Mouse (Mus musculus) cerebellum, adult 11 months (tissue): Measurements from ENCODE around the gene Hif1an.

Experiments
- DNase-seq: peaks from one replicate; pipeline ENCODE4 v3.0.0; 2022

Gene Hif1an

GRCm38 (mm10) chr19:44562652-44563206 lies at the start of gene Hif1an:
Gene Hif1an, plus strand, starts transcription at chr19:44562850.
- DNase-seq, result peak; percentile 94

GRCm38 (mm10) chr19:44513054-44513833 lies 49.4 kb upstream of the Hif1an start:
- no peak for DNase-seq

DNA sequence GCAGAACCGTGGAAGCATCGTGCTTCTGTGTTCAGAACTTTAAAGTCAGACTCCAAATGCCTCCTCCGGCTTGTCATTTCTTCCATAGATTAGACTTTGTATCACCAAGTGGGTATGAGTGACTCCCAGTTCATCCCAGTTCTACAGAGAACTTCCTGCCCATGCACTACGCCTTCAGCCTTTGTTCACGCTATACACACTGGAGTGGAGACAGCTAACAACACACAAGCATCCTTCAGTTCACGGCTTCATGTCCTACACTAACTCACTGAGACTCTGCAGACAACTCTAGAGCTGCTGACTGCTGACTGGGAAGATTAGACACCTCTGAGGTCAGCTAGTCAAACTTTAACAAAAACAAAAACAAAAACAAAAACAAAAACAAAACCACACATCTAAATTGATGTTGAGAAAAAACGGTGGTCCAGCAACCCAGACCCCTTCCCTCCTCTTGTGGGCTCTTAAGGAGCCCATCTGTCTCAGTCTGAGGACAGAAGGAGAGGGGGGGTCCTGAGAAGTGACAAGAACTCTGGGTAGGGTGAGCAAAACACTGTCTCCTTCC lies 48.6 kb upstream of the Hif1an start:
- DNase-seq, result no peak

- no peak for DNase-seq
Measured at GRCm38 (mm10) chr19:44514521-44515451, 47.9 kb upstream of the Hif1an start.

GRCm38 (mm10) chr19:44515769-44516168 lies 46.9 kb upstream of the Hif1an start:
- no peak for DNase-seq

GRCm38 (mm10) chr19:44517996-44518768 lies 44.5 kb upstream of the Hif1an start:
- DNase-seq, result no peak

DNA sequence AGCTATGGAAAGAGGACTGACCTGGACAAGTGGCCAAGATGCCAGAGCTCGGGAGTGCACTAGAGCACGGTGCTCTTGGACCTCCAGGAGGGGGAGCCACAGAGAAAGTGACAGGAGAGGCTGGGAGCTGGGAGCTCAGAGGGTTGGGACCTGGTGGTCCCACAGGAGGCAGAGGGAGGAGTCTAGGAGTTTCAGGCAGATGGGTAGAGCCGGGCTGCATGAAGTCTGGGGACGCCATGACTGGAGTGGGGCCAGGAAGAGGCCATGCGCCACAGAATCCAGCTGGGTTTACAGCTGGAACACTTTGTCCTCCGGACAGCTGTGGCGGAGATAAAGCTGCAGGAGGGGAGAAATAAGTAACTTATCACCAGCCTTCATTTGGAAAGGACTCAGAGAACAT lies 43.5 kb upstream of the Hif1an start:
- DNase-seq, result no peak

DNA sequence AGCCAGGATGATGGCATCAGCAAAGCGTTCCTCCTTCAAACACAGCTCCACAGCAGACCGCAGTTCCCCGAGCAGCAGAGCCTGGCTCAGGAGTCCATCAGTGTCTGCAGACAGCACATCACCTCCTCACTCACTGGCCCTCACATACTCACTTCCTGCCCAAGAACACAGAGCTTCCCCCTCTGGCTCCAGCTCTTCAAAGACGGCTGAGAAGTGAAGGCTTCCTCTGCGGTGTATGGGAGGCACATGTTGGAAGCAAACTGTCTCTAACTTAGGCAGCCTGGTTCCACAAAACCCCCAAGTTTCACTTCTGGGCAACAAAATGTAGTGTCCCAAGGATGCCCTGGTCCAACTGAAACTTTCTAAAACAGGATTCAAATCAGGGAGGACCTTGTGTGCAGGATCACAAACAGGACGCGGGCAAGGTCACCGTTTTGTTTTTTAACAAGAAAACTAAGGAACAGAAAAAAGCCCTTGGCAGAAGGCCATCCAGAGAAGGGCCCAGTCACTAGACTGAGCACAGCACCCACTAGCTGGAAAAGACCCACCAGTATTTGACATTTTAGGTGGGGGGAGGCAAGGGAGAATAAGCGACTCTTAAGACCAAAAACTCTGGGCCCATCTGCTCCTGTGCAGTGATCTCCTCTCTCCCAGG lies 37.0 kb upstream of the Hif1an start:
- no peak for DNase-seq

- DNase-seq, result no peak
Measured at GRCm38 (mm10) chr19:44530018-44530417, 32.6 kb upstream of the Hif1an start.

DNA sequence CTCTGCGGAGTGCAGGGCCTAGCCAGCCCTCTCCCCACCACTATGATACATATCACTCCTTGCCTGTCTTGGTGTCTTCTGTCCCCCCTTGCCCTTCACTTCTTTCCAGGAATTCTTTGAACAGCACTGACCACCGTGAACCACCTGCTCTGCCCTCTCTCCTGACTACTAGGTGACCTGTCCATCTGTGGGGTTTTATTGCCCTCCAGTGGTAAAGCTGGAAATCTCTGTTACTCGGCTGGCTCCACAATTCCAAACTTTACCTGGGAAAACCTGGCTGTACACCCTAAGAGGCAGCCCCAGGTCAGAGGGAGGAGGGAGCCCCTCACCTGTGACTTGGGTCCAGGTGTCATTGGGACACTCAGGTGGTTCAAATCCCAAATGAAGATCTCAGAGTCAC lies 27.3 kb upstream of the Hif1an start:
- no peak for DNase-seq

GRCm38 (mm10) chr19:44537416-44537815 lies 25.2 kb upstream of the Hif1an start:
- DNase-seq, result no peak

DNA sequence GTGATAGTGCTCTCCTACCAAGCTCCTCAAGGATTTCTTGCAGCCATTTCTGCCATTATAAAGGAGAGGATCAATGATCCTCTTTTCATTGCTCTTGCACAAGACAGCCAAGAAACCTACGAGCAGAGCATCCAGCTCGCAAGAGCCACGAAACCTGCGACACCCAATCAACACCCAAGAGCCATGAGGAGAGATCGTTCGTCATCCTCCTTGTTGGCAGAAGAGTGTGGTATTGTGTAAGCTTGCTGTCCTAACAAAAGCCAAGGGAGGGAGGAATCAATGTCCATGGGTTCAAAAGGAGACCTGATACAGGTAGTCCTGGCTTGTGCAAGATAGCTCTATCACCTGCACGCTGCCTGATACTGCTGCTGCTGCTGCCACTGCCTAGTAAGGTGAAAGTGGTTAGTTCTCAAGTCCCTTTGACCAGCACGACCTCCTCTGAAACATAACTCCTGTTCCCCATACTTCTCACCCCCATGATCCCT lies 19.9 kb upstream of the Hif1an start:
- DNase-seq, result no peak

DNA sequence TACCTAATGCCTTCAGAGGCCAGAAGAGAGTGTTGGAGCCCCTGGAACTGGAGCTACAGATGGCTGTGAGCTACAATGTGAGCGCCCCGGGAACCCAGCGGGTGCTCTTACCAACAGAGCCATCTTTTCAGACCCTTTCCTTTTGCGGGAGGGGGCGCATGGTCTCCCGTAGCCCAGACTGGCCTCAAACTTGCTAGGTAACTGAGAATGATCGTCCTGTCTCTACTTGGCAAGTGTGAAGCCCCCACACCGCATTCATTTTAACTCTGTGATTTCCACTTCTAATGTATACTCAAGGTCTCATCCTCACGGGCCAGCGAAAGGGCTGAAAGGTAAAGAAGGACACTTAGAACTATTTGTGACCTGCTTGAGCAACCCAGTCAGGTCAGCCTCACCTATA lies 18.3 kb upstream of the Hif1an start:
- DNase-seq, result no peak

DNA sequence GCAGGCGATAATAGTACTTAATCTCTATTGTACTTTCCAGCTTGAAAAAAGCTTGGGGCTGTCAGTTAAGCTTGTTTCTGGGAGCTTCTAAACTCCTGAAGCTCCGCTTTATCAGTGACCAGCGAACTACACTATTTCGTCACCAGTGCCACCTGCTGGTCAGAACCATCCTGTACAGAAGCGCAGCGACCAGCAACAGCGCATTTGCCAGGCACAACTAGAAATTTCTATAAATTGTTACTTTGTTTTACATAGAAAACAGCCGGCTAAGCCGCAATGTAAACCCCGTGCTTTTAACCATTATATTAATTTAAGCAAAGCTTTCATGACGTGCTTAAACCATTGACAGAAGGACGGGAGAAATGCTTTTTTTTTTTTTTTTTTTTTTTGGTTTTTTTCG lies 17.9 kb upstream of the Hif1an start:
- DNase-seq, result peak; percentile 53

DNA sequence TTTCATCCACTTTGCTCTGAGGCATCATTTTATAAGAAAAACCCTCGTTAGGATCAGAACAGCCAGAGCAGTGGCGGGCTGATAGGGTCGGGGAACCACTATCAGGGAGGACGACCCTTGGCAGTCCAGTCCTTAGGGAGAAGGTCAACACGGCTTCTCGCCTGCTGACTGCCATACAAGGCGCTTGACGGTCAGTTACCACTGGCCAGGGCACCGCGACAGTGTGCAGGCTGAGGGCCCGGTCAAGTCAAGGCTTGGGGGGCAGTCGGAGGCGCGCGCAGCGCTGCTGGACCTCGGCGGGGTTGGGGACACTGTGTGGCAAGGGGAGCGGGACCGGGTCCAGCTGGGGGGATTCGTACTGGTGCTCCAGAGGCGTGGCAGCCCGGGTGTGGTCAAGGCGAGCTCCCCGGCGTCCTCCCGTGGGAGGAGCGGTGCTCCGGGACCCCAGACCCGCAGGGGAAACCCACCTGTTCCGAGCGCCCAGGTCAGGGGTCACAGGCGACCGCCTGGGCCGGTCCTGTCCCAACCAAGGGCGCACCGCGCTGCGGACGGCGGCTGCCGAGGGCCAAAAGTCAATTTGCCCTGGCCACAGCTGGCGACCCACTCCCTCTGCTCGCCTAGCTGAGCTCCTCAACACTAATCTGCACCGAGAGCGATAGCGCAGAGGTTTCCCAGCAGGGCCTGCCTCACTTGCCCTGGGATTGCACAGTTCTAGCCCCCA lies 17.2 kb upstream of the Hif1an start, which contains the start of gene Sec31b:
Gene Sec31b, minus strand, starts transcription at position 544 of the 721 bp plus-strand sequence.
- DNase-seq, result peak; percentile 30

GRCm38 (mm10) chr19:44552731-44553130 lies 9.9 kb upstream of the Hif1an start, which contains the start of gene Gm20538:
Gene Gm20538, minus strand, starts transcription at chr19:44552831.
- DNase-seq, result no peak

DNA sequence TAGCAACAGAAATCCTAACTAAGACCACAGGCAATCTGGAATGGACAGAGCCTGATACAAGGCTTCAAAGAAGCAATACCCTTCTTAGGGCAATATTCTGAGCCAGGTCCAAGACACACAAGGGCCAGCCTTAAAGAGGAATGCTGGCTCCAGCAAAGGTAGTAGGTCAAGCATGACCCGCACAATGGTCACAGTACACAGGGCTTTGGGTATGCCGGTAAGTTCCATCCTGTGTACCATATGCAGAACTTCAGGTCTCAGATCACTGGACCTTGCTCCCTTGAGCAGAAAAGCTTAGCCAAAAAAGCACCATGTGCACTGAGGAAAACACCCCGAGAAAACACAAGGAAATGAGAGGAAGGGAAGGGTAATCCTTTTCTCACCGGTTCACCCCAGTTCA lies 9.4 kb upstream of the Hif1an start:
- no peak for DNase-seq

- no peak for DNase-seq
Measured at GRCm38 (mm10) chr19:44554490-44554860, 8.2 kb upstream of the Hif1an start.

DNA sequence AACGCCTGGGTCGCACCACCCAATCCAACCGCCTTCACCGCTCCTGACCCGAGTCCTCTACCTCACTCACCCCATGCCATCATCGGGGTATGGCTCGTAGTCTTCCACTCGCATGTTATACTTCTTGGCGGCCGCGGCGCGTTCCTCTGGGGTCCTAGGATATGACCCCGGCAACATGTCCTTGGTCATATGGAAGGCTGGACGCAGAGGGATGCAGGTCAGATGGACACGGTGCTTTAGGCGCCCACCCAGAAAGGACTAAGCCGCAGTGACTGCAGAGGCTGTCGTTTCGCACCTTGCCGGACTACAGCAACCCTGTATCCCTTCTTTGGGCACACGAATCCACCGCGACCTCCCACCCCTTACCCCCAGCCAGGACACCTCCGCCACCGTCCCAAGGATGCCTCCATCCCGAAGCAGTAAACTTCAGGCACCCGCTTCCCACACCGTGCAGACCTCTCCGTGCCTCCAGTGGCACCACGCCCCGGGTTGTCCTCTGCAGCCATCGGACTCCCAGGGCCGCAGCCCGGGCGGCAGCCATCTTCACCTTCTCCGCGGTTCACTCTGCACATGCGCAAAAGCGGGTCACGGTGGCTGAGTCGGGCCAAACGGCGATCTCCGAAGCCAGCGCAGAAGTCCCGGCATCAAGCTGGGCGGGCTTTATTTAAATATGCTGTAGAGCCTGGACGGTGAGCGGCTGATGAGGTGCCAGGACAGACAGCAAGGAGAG lies 7.6 kb upstream of the Hif1an start, which contains the start of gene Ndufb8:
Gene Ndufb8, minus strand, starts transcription at position 580 of the 730 bp plus-strand sequence.
- DNase-seq, result peak; percentile 94

GRCm38 (mm10) chr19:44564006-44564405 lies 1.4 kb downstream of the Hif1an start:
- DNase-seq, result no peak
